Mouse (Mus musculus) mouse trophoblast stem cell (cell line): ENCODE data around the gene Ercc2.

Experiments used
- in situ Hi-C, 2 experiments: fragments of 300-500 bp; cut with MseI, MboI; formaldehyde crosslinking; loops; 2 replicates in 1 of 2; 3 replicates in 1 of 2; pipeline ENCODE4 v1.15.1; 2025

Gene Ercc2

DNA sequence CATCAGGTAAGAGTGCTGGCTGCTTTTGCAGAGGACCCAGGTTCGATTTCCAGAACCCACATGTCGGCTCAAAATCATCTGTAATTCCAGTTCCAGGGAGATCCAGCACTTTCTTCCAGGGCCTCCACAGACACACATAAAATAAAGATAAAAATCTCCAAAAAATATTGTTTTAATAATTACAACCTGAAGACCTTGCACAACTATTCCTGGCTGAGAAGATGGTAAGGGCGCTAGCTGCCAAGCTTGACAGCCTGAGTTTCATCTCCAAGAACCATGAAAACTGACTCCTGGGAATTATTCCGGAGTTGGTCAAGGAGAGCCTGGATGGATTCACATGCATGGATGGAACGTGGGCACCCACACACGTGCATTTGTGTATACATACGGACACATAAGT lies 22.7 kb downstream of the Ercc2 start, which contains the start of gene Ckm:
Gene Ckm (plus strand): TSS at position 301 of the 400 bp plus-strand sequence.
- in situ Hi-C loops = no loop called here

DNA sequence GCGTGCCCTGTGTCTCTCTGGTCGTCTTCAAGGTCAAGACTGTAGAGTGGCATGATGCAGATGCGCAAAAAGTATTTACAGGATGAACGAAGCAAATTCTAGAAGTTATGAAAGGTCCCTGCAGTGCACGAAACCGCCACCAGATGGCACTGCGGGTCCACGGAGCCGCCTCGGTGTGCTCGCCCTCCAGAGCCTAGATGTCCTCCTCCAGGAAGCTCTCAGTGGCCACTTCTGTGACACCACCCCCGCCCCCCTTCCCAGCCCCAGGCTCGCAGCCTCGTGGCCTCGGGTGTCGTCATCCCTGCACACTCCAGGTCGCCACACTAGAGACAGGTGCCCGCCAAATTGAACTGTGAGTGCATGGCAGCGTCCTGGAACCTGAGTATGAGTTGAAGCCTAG lies 23.6 kb downstream of the Ercc2 start:
- in situ Hi-C loops = no loop called here

DNA sequence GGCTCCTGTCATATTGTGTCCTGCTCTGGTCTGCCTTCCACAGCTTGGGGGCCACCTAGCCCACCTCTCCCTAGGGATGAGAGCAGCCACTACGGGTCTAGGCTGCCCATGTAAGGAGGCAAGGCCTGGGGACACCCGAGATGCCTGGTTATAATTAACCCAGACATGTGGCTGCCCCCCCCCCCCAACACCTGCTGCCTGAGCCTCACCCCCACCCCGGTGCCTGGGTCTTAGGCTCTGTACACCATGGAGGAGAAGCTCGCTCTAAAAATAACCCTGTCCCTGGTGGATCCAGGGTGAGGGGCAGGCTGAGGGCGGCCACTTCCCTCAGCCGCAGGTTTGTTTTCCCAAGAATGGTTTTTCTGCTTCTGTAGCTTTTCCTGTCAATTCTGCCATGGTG lies 27.9 kb downstream of the Ercc2 start:
- in situ Hi-C loops = no loop called here

DNA sequence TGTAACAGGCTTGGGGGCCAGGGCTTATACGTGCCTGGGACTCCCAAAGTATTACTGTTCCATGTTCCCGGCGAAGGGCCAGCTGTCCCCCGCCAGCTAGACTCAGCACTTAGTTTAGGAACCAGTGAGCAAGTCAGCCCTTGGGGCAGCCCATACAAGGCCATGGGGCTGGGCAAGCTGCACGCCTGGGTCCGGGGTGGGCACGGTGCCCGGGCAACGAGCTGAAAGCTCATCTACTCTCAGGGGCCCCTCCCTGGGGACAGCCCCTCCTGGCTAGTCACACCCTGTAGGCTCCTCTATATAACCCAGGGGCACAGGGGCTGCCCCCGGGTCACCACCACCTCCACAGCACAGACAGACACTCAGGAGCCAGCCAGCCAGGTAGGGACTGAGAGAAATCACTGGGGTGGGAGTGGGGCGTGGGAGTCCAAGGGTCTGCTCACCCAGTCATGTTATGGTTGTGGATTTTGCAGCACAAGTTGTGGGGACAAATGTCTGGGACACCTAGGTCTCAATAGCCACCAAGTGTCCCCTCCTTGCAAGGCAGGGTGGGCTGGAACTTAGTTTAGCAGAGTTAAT lies 29.0 kb downstream of the Ercc2 start:
- in situ Hi-C loops = no loop called here

DNA sequence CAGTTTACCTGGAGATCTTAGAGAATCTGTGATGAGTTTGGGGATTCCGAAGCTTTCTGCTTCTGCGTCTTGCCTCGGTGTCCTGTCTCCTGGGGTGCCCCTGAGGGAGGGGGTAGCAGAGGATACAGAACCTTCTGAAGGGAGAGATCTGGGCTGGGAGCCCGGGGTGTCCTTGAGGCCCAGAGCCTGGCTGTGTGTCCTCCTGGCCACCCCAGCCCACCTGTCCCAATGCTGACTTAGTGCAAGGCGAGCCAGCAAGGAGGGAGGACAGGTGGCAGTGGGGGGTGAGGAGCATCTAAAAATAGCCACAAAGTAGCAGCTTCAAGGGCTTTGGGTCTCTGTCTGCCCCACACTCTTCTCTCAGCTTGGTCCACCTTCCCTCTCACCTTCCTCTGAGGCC lies 30.0 kb downstream of the Ercc2 start:
- in situ Hi-C loops = no loop called here

DNA sequence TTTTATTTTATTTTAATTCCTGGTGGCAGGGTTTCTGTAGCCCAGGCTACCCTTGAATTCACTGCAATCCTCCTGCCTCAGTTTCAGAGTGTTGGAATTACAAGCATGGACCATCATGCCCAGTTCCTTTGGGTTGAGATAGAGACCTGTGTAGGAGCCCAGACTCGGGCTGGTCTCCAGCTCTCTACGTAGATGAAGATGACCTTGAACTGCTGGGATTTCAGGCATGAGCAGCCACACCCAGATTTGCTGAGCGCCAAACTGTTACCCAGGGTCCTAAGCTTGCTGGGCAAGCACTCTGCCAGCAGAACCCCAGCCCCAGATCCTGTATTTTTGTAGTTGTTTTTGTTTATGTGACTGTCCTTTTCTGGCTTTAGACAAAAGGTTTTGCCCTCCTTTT lies 31.7 kb downstream of the Ercc2 start:
- in situ Hi-C loops = no loop called here

DNA sequence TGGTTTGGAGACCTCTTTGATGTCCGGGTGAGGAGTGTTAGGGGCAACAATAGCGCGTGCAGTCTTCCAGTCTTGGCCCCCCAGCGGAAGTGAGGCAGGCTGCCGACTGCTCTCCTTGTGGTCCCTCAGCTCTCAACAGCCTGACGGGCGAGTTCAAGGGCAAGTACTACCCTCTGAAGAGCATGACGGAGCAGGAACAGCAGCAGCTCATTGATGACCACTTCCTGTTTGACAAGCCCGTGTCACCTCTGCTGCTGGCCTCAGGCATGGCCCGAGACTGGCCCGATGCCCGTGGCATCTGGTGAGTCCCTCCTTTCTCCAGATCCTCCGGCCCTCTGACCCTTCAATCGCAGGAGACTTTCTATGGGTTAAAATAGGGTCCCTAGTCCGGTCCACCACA lies 34.8 kb downstream of the Ercc2 start:
- in situ Hi-C loops = no loop called here

DNA sequence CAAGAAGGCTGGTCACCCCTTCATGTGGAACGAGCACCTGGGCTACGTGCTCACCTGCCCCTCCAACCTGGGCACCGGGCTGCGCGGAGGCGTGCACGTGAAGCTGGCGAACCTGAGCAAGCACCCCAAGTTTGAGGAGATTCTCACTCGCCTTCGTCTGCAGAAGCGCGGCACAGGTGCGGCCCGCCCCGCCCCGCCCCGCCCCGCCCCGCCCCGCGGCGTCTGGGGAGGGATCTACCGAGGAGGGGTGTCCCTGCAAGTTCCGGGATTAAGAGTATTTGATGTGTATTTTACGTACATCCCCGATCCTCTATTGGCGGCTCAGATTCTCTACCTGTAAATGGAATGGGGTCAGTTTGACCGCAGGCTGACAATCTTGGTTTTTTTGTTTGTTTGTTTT lies 38.3 kb downstream of the Ercc2 start:
- in situ Hi-C loops = no loop called here

DNA sequence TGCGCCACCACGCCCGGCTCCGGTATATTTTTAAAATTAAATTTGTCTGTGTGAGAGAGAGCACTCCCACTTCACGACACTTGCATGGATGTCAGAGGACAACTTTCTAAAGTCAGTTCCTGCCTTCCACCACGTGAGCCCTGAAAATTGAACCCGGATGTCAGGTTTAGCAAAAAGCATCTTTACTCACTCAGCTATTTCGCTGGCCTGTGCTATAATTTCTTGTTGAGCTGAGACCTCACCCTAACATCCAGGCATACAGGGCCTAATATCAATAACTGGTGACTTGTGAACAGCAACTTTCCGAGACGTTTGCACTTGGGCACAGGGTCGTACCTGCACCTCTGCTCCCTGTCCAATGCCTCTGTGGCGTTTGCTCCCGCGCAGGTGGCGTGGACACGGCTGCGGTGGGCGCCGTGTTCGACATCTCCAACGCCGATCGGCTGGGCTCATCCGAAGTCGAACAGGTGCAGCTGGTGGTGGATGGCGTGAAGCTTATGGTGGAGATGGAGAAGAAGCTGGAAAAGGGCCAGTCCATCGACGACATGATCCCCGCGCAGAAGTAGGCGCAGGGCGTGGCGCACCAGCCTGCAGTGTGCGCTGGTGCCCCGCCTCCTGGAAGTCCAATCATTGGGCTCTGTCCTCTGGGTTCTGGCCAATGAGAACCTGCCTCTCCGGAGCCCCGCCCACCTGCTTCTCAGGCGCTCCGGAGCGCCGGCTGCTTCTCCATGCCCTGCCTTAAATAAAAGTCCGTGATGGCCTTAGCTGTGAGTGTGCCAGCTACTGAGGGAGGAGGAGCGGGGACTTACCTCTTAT lies 39.2 kb downstream of the Ercc2 start:
- in situ Hi-C loops = no loop called here

DNA sequence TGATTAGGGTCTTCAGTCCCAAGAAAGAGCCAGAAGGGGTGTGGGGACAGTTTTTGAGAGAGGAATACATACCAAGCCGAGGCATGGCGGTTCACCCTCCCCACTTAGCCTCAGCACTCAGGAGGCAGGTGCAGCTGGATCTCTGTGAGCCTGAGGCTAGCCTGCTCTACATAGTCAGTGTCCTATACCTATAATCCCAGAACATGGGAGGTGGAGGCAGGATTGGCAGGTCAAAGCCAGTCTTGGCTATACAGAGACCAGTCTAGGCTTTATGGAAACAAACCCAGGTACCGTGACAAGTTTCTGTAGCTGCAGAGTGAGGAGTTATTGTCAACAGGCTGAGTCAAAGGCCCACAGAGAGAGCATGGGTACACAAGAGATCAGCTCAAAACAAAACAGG lies 41.3 kb downstream of the Ercc2 start:
- in situ Hi-C loops = no loop called here

DNA sequence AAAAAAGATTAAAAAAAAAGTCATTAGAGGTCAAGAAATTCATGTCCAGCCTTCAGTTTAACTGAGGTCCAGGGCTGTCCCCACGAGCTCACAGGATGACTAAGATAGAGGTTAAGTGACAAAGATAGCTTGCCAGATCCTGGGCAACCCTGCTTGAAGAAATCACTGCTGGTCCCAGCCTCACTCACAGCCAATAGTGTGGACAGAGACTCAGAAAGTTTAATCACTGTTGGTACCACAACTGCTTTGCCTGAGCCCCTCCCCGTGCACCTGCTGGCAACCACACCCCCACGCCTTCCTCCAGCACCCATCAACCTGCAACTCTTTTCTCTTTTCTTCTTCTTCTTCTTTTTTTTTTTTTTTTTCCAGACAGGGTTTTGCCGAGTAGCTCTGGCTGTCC lies 42.2 kb downstream of the Ercc2 start:
- in situ Hi-C loops = no loop called here

DNA sequence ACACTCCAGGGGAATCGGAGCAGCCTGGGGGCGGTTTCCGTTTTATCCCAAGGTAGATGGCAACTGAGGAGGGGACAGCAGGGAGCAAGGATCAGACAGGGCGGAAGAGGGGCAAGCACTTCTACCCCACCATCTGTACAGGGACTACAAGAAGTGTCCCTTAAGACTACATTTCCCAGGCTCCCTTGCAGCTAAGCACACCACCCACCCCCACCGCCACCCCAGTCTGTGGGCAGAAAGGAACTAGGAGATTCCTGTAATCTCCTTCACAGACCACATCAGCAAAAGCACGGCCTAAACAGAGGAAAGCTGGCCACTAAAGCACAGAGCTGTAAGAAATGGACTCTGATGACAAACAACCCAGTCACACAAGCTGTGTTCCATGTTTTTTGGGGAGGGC lies 44.5 kb downstream of the Ercc2 start:
- in situ Hi-C loops = no loop called here

DNA sequence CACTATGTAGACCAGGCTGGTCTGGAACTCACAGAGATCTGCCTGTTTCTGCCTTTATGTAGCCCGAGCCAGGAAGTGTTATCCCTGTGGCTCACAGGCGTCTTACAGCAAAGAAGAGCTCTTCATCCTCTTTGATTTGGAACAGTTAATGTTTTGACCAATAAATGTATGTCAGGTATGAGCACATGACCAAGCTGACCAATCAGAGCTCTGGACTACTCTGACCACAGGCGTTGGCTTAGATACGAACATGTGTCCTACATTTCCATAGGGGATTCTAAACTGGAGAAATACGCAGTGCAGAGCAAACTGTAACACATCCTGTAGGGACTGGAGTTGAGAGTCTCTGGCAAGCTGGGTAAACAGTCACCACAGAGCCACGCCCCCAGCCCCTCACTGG lies 45.1 kb downstream of the Ercc2 start:
- in situ Hi-C loops = no loop called here

DNA sequence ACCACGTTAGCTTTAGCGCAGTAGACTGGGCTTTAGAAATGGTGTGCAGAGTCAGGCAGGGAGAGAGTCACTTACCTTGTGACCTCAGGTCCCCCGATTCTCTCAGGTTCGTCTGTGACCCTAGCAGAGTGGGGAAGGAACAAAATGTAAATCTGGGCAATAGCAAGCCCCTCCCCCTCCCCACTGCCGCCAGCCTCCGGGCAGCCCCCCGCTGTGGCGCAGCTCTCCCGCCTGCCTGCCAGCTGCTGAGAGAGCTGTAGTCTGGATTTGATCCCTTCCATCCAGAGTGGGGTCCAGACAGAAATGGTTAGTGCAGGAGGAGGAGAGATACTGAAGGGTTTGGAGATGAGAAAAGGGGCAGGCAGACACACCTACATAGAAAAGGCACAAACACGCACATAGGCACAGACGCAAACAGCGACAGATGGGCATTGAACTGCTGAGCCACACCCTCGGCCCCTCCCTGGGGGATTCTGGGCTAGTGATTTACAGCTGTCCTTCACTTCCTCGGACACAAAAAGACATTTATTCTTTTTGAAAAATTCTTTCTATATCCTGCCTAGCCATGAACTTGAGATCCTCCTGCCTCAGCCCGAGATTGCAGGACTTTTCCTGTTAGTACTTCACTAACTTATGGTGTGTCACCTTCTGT lies 46.3 kb downstream of the Ercc2 start:
- in situ Hi-C loops = no loop called here

DNA sequence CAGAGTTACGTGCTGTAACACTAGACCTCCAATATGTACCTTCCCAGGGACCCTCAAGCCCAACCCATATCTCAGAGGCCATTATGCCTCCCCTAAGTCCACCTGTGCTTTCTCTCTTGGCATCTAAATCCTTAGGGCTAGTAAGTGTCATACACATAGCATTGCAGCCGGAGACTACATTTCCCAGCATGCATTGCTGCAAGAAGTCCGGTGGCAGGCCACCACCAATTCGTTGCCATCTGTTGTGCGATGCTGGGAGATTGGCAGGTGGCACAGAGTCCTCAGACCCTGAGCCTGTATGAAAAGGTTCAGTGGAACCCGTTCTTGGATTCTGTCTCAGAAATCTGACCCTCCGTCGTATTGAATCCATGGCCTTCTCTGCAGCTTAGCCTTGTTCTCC lies 47.9 kb downstream of the Ercc2 start:
- in situ Hi-C loops = no loop called here

DNA sequence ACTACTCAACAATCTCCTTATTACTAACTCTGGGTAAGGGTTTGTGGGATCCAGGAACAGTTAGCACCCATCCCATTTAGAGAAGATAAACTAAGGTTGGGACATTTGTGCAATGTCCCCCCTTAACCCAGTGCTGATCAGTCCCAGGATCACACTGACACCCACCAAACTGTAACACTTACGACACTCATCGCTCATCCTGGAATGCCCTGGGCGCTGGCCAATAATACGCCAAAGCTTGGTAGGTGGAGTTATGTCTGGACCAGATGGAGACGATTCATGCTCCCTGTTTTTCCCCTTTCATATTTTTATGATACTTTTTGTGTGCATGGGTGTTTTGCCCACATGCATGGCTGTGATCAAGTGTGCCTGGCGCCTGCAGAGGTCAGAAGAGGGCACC lies 48.6 kb downstream of the Ercc2 start:
- in situ Hi-C loops = no loop called here

DNA sequence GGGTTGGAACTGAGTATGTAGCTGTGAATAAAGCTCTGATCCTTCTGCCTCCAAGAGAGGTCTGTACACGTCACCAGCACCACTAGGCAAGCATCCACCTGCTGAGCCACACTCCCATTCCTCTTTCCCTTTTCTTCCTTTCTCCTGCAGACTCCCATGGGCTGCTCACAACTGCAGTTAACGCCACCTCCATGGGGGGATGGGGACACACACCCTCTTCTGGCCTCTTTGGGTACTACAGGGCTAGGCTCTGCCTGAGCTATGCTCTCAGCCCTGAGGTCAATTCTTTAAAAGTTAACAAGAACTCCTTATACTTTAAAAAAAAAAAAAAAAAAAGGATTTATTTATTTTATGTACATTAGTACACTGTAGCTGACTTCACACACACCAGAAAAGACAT lies 50.7 kb downstream of the Ercc2 start:
- in situ Hi-C loops = no loop called here

DNA sequence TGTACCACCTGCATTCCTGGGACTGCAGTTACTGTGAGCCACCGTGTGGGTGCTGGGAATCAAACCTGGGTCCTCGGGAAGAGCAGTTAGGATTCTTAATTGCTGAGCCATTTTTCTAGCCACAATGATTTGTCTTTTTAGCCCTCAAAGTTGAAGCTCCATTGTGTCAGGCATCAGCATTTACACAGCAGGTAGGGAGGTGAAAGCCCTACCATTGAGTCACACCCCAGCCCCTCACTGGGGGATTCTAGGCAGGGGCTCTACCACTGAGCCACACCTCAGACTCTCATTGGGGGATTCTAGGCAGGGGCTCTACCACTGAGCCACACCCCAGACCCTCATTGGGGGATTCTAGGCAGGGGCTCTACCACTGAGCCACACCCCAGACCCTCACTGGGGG lies 54.5 kb downstream of the Ercc2 start:
- in situ Hi-C loops = no loop called here

DNA sequence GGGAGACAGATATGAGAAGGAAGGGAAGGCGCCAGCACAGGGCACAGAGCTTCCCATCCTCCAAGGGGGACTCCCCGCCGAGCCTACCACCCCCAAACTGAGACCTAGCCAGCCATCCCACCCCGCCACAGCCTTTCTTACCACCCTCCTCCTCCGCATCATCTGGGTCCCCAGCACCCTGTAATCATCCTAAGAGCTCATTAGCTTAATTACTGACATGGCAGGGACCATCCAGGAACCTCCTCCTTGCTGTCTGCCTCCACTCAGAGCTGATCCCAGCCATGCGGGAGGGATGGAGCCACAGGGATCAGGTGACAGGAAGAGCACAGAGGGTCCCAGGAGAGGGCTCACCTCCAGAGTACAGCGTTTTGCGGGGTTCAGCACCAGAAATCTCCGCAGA lies 55.2 kb downstream of the Ercc2 start:
- in situ Hi-C loops = no loop called here

DNA sequence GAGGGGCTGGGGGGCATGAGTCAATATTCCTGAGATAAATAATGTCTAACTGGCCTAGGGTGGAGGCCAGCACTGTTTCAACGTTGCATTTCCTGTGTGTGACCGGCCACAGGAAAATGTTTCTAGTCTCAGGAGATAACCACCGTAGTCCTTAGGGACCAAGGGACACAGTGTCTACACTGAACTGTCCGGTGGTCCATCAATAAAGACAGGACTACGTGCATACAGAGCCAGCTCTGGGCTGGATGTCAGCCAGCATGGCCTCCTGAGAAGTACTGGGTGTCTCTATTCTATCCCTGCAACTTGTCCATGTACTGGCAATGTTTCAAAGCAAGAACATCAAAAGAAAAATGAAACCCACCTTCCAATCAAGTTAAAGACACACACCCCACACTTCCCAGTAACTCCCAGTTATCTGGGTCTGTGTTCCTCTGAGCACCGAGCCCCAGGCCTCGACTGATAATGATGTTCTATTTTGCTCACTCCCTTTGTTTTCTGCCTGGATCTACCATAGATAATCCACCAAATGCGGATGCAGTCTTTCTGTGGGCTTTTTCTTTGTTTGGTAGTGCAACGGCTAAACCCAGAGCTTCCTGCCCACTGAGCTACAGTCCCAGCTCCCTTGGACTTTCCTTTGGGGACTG lies 59.8 kb downstream of the Ercc2 start:
- in situ Hi-C loops = loop anchor here in 1 of 2 experiments (5.0 kb wide), 1 partner anchor 49 kb away; no protein-coding TSS in a partner anchor

DNA sequence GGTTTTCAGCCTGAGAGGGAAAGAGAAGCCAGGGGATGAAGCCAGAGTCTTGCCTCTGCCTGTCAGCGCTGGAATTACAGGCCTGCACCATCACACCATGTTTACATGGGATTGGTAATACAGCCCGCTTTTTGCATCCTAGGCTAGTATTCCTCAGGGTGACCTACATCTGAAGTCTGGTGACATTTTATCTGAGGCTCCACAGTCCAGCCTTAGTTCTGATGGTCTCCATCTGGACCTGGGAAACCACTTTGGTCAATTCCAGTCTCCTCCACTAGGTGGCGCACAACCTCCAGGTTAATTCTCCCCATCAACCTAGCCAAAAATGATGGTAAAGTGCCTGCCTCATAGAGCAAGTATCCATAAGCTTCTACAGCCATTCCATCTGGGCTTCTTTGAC lies 61.5 kb downstream of the Ercc2 start:
- in situ Hi-C loops = loop anchor here in 1 of 2 experiments (5.0 kb wide), 1 partner anchor 51 kb away; no protein-coding TSS in a partner anchor

DNA sequence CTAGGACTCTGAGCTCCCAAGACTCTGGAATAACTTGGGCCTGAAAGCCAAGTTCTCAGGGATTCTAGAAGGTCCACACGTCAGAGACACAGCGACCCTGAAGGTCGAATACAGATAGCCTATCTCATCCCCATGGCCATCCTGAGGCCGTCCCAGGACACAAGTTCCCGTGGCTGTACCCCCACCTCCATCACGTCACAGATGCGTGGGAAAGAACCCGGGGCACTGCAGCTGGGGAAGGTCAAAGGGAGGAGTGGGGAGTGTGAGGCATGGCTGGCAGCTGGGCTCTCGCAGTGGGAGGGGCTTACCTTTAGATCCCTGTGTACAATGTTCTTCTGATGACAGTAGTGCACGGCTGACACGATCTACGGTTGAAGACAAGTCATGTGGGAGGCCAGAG lies 63.0 kb downstream of the Ercc2 start:
- in situ Hi-C loops = loop anchor here in 1 of 2 experiments (5.0 kb wide), 1 partner anchor 52 kb away; no protein-coding TSS in a partner anchor
